Mouse (Mus musculus) adrenal gland (tissue): ENCODE measurements around the gene Ccl26.

Experiments
- intact Hi-C: fragments of 180-260 bp; cut with DNase I; formaldehyde crosslinking; loops from one replicate; pipeline ENCODE4 v1.15.1; 2025

Ccl26 gene

GRCm38 (mm10) chr5:135544032-135544558 lies 19.3 kb downstream of the Ccl26 start:
- intact Hi-C loops: no loop called here

GRCm38 (mm10) chr5:135537794-135538214 lies 25.6 kb downstream of the Ccl26 start:
- intact Hi-C loops: no loop called here

DNA sequence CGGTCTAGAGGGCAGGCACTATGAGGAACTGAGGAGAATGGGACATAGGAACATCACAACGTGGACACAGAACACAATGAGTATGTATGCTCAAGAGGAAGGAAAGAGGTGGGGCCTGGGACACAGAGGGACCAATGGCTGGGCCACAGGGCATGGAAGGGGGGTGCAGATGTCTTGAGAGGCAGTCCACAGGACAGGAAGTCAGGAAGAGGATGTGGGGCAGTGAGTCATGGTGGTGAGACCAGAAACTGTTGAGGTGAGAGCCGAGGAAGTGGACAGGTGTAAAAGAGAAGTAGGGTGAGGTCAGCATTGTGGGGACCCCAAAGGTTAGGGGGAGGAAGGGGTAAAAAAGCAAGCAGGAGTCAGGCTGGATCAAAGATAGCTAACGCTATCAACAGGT lies 26.0 kb downstream of the Ccl26 start:
- intact Hi-C loops: no loop called here

DNA sequence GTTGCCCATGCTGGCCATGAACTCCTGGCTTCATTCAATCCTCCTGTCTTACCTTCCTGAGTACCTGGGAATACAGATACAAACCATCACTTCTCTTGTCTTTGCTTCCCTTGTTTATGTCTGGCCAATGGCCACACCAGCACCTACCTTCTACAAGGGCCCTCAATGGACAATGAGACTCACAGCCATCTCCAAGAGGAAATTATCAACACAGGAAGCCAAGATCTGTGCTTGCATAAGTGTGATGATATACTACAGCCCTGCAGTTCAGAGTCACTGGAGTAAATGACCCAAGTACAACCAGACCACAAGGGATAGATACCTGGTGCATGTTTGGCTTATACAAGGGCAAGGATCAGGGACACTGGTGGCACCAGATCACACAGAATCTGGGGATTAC lies 27.5 kb downstream of the Ccl26 start:
- intact Hi-C loops: no loop called here

- intact Hi-C loops: no loop called here
These were observed 29.9 kb downstream of the Ccl26 start for GRCm38 (mm10) chr5:135533431-135533830.

GRCm38 (mm10) chr5:135531306-135531845 lies 32.0 kb downstream of the Ccl26 start:
- intact Hi-C loops: no loop called here

- intact Hi-C loops: no loop called here
These were observed 33.4 kb downstream of the Ccl26 start for GRCm38 (mm10) chr5:135529964-135530363.

GRCm38 (mm10) chr5:135529310-135529709 lies 34.1 kb downstream of the Ccl26 start:
- intact Hi-C loops: no loop called here

DNA sequence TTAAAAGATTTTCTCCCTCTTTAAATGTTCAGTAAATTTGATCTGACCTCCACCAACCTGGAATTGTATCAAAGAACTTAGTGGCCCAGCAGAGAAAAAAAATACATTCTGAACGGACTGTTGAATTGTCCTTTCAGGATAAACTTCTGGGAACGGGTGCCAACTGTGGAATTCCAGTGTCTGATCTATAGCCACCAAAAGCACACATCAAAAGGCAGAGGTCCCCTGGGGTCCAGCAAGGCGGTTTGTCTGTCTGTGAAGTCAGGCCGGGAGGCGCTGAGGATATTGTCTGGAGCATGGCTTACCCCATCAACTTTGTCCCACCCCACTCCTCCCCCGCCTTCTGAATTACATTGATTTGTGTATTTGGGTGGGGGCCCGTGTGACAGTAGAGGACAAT lies 35.4 kb downstream of the Ccl26 start:
- intact Hi-C loops: no loop called here

DNA sequence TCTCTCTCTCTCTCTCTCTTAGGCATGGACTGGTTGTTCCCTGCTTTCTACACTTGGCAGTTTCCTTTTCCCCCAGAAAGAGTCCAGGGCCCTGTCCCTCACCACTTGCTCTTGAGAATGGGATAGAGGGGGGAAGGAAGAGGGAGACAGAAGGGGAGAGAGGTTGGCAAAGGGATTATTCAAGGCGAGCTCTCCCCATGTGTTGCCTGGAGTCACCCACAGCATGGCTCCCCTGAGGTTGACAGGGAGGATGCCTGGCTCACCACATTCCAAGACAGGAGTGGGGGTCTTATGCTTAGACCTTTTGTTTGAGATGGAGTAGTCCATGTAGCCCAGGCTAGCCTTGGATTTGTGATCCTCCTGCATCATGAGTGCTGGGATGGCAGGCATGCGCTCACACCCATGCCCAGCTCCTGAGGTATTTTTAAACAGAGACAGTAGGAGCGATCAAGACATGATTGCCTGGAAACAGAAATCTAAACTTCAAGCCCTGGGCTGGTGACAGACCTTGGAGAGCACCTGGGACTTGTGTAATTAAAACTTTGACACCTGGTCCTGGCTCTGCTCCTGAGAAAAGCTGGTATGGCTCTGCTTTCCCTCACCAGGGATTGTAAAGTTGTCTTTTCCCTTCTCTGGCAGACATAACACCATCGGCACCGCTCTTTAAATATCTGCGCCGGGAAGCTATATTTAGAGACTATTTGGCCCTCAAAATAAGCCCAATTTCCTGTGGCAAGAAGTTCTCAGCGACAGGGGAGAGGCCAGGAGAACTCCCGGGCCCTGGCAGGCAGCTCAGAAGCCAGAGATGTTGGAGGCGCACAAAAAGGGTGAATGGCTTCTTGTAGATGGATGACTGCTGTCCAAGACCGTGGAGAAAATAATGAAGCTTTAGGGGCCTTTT lies 38.5 kb downstream of the Ccl26 start:
- intact Hi-C loops: no loop called here

GRCm38 (mm10) chr5:135524087-135524486 lies 39.3 kb downstream of the Ccl26 start:
- intact Hi-C loops: no loop called here

- intact Hi-C loops: no loop called here
These were observed 41.2 kb downstream of the Ccl26 start for GRCm38 (mm10) chr5:135522111-135522722.

DNA sequence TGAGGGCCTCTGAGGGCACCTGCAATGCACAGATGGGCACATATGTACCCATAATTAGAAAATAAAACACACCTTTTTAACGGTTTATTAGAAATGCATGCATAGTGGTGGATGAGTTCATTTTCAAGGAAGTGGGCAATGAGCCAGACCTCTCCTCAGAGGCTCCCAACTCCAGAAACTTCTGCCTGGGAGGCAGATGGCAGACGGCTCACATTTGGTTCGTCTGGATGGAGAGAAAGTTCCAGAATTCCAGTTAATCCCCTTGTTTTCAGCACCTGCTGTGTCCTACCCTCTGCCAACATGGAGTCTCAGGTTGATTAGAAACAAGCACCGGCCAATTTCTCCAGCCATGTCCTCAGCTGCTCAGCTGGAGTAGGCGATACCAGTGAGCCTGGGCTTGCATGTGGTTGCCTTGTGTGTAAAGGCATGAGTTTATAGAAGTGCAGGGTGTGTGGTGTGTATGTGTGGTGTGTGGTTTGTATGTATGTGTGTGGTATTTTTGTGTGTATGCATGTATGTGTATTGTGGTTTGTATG lies 46.0 kb downstream of the Ccl26 start:
- intact Hi-C loops: no loop called here

DNA sequence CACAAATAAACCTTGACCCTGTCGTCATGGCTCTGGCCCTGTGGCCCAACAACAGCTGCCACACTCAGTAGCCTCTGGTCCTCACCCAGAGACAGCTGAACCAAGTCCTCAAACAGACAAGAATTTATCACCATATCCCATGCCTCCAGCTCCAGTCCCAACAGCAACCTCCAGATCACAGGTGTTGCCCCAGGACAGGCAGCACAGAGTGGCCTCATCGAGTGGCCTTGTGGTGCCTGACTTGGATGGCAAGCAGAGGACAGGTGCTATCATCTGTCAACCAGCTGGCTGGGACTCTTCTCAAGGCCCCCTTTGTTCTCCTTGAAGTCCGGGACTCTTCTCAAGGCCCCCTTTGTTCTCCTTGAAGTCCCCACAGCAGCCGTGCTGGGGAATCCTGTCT lies 50.2 kb downstream of the Ccl26 start:
- intact Hi-C loops: no loop called here

DNA sequence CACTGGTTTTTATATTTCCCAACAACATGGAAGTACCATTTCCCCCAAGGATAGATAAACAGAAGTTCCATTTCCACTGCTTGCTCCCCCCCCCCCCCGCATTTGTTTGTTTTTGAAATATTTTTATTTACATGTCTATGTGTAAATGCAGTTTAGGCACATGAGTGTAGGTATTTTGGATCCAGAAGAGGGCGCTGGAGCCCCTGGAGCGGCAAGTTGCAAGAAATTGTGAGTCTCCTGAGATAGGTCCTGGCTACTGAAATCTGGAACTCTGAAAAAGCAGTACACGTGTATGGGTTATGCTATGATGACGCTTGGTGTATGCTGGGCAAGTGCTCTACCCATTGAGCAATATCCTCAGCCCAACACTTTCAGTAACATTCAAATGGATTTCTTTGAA lies 52.3 kb downstream of the Ccl26 start:
- intact Hi-C loops: no loop called here
